Mouse (Mus musculus): Measurements from ENCODE around the gene Coro6. TPM values are rescaled to one million over a fixed set of nuclear protein-coding genes. Genes with fewer than 3 reads are reported as not detected.

Gene Coro6
- polyA plus RNA-seq, 1 experiment from 2014 or later, result 0.39 TPM

DNA sequence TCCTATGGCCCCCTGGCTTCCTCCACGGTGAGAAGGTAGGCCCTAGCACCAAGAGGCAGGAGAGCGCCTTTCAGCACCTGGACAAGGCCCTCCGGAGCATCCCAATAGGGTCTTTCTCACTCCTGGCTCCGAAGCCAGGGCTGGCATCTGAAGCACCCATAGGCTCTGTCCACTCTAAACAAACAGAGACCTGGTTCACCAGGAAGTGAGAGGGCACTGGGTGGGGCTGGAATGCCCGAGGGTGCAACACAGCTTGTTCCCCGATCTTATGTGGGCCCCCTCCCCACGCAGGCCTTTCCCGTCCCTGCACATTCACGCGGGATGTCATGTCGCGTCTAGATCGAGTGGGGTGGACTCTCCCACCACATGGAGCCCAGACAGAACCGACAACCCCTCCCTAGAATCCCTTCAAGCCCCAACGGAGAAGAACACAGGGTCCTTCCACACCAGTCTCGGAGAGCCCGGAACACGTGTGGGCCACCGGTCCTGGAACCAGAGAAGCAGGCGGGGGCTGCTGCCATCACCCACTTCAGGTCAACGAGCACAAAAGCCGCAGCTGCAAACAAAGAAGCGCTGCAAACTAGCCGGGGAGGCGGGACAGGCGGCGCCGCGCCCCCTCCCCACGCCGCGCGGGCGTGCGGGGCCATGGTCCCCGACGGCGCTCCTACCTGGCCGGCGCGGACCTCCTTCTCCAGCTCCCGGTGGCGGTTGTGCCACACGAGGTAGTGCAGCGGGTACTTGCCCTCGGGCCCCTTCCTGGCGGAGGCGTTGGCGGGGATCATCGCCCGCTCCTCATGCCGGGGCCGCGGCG is 26.8 kb downstream of the Coro6 start:
- no peak overlapping the region for H3K27ac ChIP-seq (ENCODE audit: low read depth, low read length)
- 3% methylated on average over 51 of the region's 55 CpGs for WGBS

GRCm38 (mm10) chr11:77489591-77490235 is 27.5 kb downstream of the Coro6 start, which contains the start of gene Ankrd13b:
Gene Ankrd13b (minus strand): TSS chr11:77489678.
- no peaks in the 10 kb centered on the region for H3K9me3 ChIP-seq (ENCODE audit: control insufficient read depth, low read length)
- peak; percentile 46 for ATAC-seq (ENCODE audit: low FRiP score, low TSS enrichment)
- peak within 1 kb of the TSS; percentile 96 for H3K4me2 ChIP-seq (replicated peaks; ENCODE audit: low read depth, low read length)
- H3K4me1 ChIP-seq (ENCODE audit: control insufficient read depth, insufficient read depth, low read length), result peaks cover 41% of the 10 kb centered on the region
- whole genome bisulfite sequencing, result 0% methylated on average over 50 of the region's 87 CpGs
- H3K4me3 ChIP-seq (ENCODE audit: low read length), result peak within 1 kb of the TSS; percentile 84
- H3K27me3 ChIP-seq (ENCODE audit: control insufficient read depth, insufficient read depth, low read length), result no peaks in the 10 kb centered on the region
- H3K9ac ChIP-seq (ENCODE audit: low read depth, low read length), result peak within 1 kb of the TSS; percentile 87
- no peaks in the 10 kb centered on the region for H3K36me3 ChIP-seq (ENCODE audit: control insufficient read depth, insufficient read depth, low read length)
- no peak within 1 kb of the TSS for H3K27ac ChIP-seq (ENCODE audit: low read depth, low read length)

More for the DNA sequence above, 26.8 kb downstream of the Coro6 start:
- Histone ChIP-seq H3K9me3 (ENCODE audit: control insufficient read depth, low read length) (no peaks in the 10 kb centered on the region), H3K4me1 (ENCODE audit: control insufficient read depth, insufficient read depth, low read length) (peaks cover 37% of the 10 kb centered on the region), H3K4me2 (replicated peaks; ENCODE audit: low read depth, low read length) (peak overlapping the region; percentile 96), H3K36me3 (ENCODE audit: control insufficient read depth, insufficient read depth, low read length) (no peaks in the 10 kb centered on the region), H3K9ac (ENCODE audit: low read depth, low read length) (peak overlapping the region; percentile 87), H3K27me3 (ENCODE audit: control insufficient read depth, insufficient read depth, low read length) (no peaks in the 10 kb centered on the region), H3K4me3 (ENCODE audit: low read length) (peak overlapping the region; percentile 84)
- no peak for ATAC-seq (ENCODE audit: low FRiP score, low TSS enrichment)

GRCm38 (mm10) chr11:77490451-77490850 is 28.2 kb downstream of the Coro6 start:
- no peak overlapping the region for H3K4me3 ChIP-seq (ENCODE audit: low read length)
- H3K36me3 ChIP-seq (ENCODE audit: control insufficient read depth, insufficient read depth, low read length), result no peaks in the 10 kb centered on the region
- 72% methylated on average over 6 of the region's 6 CpGs for WGBS
- H3K27ac ChIP-seq (ENCODE audit: low read depth, low read length), result no peak overlapping the region
- H3K4me1 ChIP-seq (ENCODE audit: control insufficient read depth, insufficient read depth, low read length), result peaks cover 44% of the 10 kb centered on the region
- H3K9me3 ChIP-seq (ENCODE audit: control insufficient read depth, low read length), result no peaks in the 10 kb centered on the region
- H3K27me3 ChIP-seq (ENCODE audit: control insufficient read depth, insufficient read depth, low read length), result no peaks in the 10 kb centered on the region
- ATAC-seq (ENCODE audit: low FRiP score, low TSS enrichment), result no peak
- H3K4me2 ChIP-seq (replicated peaks; ENCODE audit: low read depth, low read length), result peak overlapping the region; percentile 96
- H3K9ac ChIP-seq (ENCODE audit: low read depth, low read length), result peak overlapping the region; percentile 87; the same call in 1 of the 2 replicates

DNA sequence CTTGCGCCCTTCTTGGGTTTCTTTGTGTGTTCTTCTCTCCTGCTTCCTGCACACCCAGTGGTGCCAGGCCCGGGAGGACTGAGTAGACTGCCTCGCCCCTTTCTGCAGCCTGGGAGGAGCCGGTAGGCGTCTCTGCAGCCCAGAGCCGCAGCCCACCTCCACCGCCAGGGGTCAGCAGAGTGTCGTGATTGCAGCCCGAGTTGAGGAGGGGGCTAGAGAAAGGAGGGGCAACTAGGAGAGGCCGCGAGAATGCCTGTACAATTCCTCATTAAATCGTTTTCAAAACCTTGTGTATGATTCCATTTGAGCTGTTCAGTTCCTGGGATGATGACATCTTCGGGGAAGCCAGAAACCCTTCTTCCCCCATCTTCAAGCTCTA is 28.9 kb downstream of the Coro6 start:
- under 1% methylated on average over 13 of the region's 13 CpGs for WGBS
- Histone ChIP-seq H3K9me3 (ENCODE audit: control insufficient read depth, low read length) (no peaks in the 10 kb centered on the region), H3K9ac (ENCODE audit: low read depth, low read length) (peak overlapping the region; percentile 93; the same call in 1 of the 2 replicates)

DNA sequence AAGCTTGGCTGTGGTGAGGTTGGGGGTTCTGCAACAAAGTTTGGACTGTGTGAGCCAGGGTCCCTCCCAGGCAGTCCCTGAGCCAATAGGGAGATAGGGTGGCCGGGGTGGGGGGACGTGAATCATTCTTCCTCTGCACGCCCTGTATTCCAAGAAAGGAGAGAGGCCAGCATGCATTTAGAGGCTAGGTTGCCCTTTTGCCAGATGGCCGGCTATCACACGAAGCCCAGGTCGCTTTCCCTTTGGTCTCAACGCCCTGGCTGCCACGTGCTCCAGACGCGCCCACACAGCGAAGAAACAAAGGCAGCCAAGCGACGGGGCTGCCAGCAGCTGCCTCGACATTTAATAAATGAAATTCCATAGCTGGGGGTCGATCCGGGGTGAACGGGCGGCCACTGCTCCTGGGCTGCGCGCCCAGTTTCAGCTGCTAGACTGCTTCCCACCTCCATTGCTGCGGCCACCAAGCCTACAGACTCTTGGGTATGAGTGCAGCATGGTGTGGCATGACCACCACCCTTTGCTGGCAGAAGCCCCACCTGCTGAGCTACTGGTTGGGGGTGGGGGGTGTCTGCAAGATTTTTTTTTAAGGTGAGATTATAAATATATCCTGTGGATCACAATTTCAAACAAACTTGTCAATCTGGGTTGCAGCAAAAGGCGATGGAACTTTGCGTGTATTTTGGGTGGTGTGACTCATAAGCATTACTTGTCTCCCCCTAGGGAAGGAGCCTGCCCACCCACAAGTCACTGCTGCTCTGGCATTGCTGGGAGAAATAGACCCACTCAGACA is 29.5 kb downstream of the Coro6 start:
- 0% methylated on average over 23 of the region's 23 CpGs for WGBS

More for the DNA sequence above, 28.9 kb downstream of the Coro6 start:
- Histone ChIP-seq H3K36me3 (ENCODE audit: control insufficient read depth, insufficient read depth, low read length) (no peaks in the 10 kb centered on the region), H3K4me2 (replicated peaks; ENCODE audit: low read depth, low read length) (peak overlapping the region; percentile 95), H3K4me3 (ENCODE audit: low read length) (peak overlapping the region; percentile 89), H3K27me3 (ENCODE audit: control insufficient read depth, insufficient read depth, low read length) (no peaks in the 10 kb centered on the region), H3K4me1 (ENCODE audit: control insufficient read depth, insufficient read depth, low read length) (peaks cover 46% of the 10 kb centered on the region), H3K27ac (ENCODE audit: low read depth, low read length) (peak overlapping the region; percentile 87)
- ATAC-seq (ENCODE audit: low FRiP score, low TSS enrichment), result peak; percentile 75

DNA sequence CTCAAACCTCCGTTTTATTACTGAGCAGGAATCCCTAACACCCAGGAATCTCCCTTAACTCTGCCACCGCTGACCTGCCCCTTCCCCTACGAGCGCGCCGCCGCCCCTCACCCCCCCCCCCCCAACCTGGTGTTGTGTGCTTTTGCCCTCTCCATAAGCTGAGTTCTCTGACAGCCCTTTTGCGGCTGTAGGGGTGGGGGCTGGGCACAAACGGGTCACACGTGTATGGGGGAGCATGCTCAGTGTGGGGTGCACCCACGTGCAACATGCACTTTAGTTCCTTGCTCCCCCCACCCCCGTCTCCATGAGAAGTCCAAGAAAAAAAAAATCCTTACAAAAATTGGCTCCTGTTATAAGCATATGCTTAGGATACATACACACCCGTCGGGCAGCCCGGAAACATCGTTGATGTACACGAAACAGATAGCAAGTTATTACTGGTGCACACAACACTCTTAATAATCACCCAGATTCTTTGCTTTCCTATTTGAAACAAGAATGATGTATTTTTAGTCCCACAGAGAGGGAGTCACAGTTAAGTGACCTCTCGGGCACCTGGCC is 30.2 kb downstream of the Coro6 start:
- H3K27me3 ChIP-seq (ENCODE audit: control insufficient read depth, insufficient read depth, low read length), result no peaks in the 10 kb centered on the region
- H3K4me3 ChIP-seq (ENCODE audit: low read length), result peak overlapping the region; percentile 89
- ATAC-seq (ENCODE audit: low FRiP score, low TSS enrichment), result no peak
- no peaks in the 10 kb centered on the region for H3K36me3 ChIP-seq (ENCODE audit: control insufficient read depth, insufficient read depth, low read length)
- peaks cover 55% of the 10 kb centered on the region for H3K4me1 ChIP-seq (ENCODE audit: control insufficient read depth, insufficient read depth, low read length)
- H3K9ac ChIP-seq (ENCODE audit: low read depth, low read length), result peak overlapping the region; percentile 93
- H3K9me3 ChIP-seq (ENCODE audit: control insufficient read depth, low read length), result no peaks in the 10 kb centered on the region
- peak overlapping the region; percentile 95 for H3K4me2 ChIP-seq (replicated peaks; ENCODE audit: low read depth, low read length)
- under 1% methylated on average over 17 of the region's 18 CpGs for WGBS
- peak overlapping the region; percentile 87 for H3K27ac ChIP-seq (ENCODE audit: low read depth, low read length)

More for the DNA sequence above, 29.5 kb downstream of the Coro6 start:
- peak overlapping the region; percentile 93 for H3K9ac ChIP-seq (ENCODE audit: low read depth, low read length)
- H3K27me3 ChIP-seq (ENCODE audit: control insufficient read depth, insufficient read depth, low read length), result no peaks in the 10 kb centered on the region
- no peaks in the 10 kb centered on the region for H3K36me3 ChIP-seq (ENCODE audit: control insufficient read depth, insufficient read depth, low read length)
- H3K4me3 ChIP-seq (ENCODE audit: low read length), result peak overlapping the region; percentile 89
- H3K4me2 ChIP-seq (replicated peaks; ENCODE audit: low read depth, low read length), result peak overlapping the region; percentile 95
- peak; percentile 75 for ATAC-seq (ENCODE audit: low FRiP score, low TSS enrichment)
- no peaks in the 10 kb centered on the region for H3K9me3 ChIP-seq (ENCODE audit: control insufficient read depth, low read length)
- peak overlapping the region; percentile 87 for H3K27ac ChIP-seq (ENCODE audit: low read depth, low read length)
- peaks cover 49% of the 10 kb centered on the region for H3K4me1 ChIP-seq (ENCODE audit: control insufficient read depth, insufficient read depth, low read length)

GRCm38 (mm10) chr11:77492911-77493332 is 30.7 kb downstream of the Coro6 start:
- no peaks in the 10 kb centered on the region for H3K9me3 ChIP-seq (ENCODE audit: control insufficient read depth, low read length)
- H3K4me1 ChIP-seq (ENCODE audit: control insufficient read depth, insufficient read depth, low read length), result peaks cover 60% of the 10 kb centered on the region
- under 1% methylated on average over 27 of the region's 32 CpGs for WGBS
- H3K27me3 ChIP-seq (ENCODE audit: control insufficient read depth, insufficient read depth, low read length), result no peaks in the 10 kb centered on the region
- H3K4me2 ChIP-seq (replicated peaks; ENCODE audit: low read depth, low read length), result peak overlapping the region; percentile 95
- peak; percentile 73 for ATAC-seq (ENCODE audit: low FRiP score, low TSS enrichment)
- peak overlapping the region; percentile 89 for H3K4me3 ChIP-seq (ENCODE audit: low read length)
- peak overlapping the region; percentile 78 for H3K27ac ChIP-seq (ENCODE audit: low read depth, low read length)
- H3K9ac ChIP-seq (ENCODE audit: low read depth, low read length), result peak overlapping the region; percentile 93
- H3K36me3 ChIP-seq (ENCODE audit: control insufficient read depth, insufficient read depth, low read length), result no peaks in the 10 kb centered on the region

DNA sequence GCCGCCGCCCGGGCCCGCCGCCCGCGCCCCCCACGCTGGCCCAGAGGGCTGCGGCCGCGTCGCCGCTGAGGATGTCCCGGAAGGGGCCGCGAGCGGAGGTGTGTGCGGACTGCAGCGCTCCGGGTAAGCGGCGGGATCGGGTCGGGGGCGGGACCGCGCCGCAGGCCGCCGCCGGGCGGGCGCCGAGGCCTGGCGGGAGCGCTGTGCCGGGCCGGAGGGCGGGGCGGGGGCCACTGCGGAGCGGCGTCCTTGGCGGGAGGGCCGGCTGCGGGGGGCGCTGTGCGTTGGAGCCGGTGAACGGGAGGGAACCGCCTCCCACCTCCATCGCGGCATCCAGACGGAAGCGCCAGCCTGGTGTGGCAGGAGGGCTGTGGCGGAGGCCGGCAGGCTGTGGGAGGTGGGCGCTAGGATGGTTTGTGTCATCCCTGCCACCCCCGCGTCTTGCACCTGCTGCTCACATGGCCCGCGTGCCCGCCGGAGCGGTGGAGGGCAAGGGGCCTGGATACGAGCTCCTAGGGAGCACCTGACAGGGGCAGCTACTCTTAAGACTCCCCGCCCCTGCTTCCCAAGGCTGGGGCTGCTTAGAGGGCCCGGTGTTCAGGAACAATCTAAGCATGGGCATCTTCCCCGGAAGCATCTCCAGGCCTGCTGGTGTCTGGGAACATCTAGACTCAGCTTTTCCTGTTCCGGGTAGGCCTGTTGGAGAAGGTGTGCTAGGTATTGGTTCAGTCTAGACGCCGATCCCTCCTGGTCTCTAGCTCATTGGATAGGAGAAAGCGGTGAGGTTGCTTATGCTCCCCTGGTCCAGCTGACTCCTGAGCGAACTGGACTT is 31.5 kb downstream of the Coro6 start, which contains the start of gene Git1:
TSS of gene Git1 (plus strand) at position 51 of the 832 bp plus-strand sequence.
- no peaks in the 10 kb centered on the region for H3K27me3 ChIP-seq (ENCODE audit: control insufficient read depth, insufficient read depth, low read length)
- 2% methylated on average over 40 of the region's 74 CpGs for WGBS
- H3K27ac ChIP-seq (ENCODE audit: low read depth, low read length), result peak within 1 kb of the TSS; percentile 87
- no peak for ATAC-seq (ENCODE audit: low FRiP score, low TSS enrichment)
- H3K4me1 ChIP-seq (ENCODE audit: control insufficient read depth, insufficient read depth, low read length), result peaks cover 59% of the 10 kb centered on the region
- peak within 1 kb of the TSS; percentile 89 for H3K4me3 ChIP-seq (ENCODE audit: low read length)
- H3K4me2 ChIP-seq (replicated peaks; ENCODE audit: low read depth, low read length), result peak within 1 kb of the TSS; percentile 95
- 0 out of 2 replicates have a peak, but pooled peaks cover under 1% of the 10 kb centered on the region for H3K36me3 ChIP-seq (ENCODE audit: control insufficient read depth, insufficient read depth, low read length)
- peak within 1 kb of the TSS; percentile 93 for H3K9ac ChIP-seq (ENCODE audit: low read depth, low read length)
- no peaks in the 10 kb centered on the region for H3K9me3 ChIP-seq (ENCODE audit: control insufficient read depth, low read length)
